Mouse (Mus musculus) stomach, postnatal 0 days (tissue): ENCODE measurements around the gene Taf13.

ENCODE experiments used
- CTCF ChIP-seq: IDR thresholded peaks from 2 replicates; pipeline ENCODE4 v1.5.1; 2016; ENCODE audit warnings: antibody characterized with exemption, low read depth, mild to moderate bottlenecking, moderate library complexity
- EP300 ChIP-seq: optimal IDR thresholded peaks from 2 replicates; pipeline ENCODE3; 2016; ENCODE audit warnings: antibody characterized with exemption

DNA sequence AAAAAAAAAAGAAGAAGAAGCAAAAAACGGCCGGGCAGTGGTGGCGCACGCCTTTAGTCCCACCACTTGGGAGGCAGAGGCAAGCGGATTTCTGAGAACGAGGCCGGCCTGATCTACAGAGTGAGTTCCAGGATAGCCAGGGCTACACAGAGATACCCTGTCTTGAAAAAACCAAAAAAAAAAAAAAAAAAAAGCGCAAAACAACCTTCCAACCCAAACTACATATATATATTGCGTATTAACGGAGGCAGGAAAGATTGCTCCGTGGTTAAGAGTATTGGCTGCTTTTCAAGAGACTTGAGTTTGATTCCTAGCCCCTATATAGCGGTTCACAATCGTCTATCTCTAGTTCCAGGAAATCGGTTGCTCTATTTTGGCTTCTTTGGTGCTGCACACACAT lies 685 bp upstream of the Taf13 start:
- TF ChIP-seq CTCF (no peak), EP300 (no peak)
